Mouse (Mus musculus) small intestine, adult 2 months (tissue): ENCODE data around the gene Palm3. TPM values are rescaled to one million over a fixed set of nuclear protein-coding genes. Genes with fewer than 3 reads are reported as not detected.

ENCODE experiments used
- H3K27ac ChIP-seq: fragments of 200-500 bp; 2 replicates; pipeline ENCODE4 v1.5.1; 2012; ENCODE audit warnings: low read depth, low read length, control low read depth, inconsistent platforms; ENCODE audit not compliant: insufficient read depth
- H3K27me3 ChIP-seq: fragments of 200-500 bp; 2 replicates; pipeline ENCODE4 v1.6.1; 2012; ENCODE audit warnings: mild to moderate bottlenecking, moderate library complexity, low read length, inconsistent platforms; ENCODE audit not compliant: control insufficient read depth, insufficient read depth
- H3K36me3 ChIP-seq: fragments of 200-500 bp; 2 replicates; pipeline ENCODE4 v1.6.1; 2012; ENCODE audit warnings: mild to moderate bottlenecking, low read length, control low read depth, inconsistent platforms; ENCODE audit not compliant: control insufficient read depth, insufficient read depth
- H3K4me1 ChIP-seq: fragments of 200-500 bp; 2 replicates; pipeline ENCODE4 v1.6.1; 2012; ENCODE audit warnings: low read length, inconsistent platforms, mixed read lengths; ENCODE audit not compliant: control insufficient read depth, insufficient read depth, insufficient read length
- H3K4me3 ChIP-seq: fragments of 200-500 bp; 2 replicates; pipeline ENCODE4 v1.5.1; 2012; ENCODE audit warnings: low read depth, mild to moderate bottlenecking, control low read depth, inconsistent platforms, low read length, moderate library complexity
- CTCF ChIP-seq: fragments of 200-500 bp; IDR thresholded peaks from 2 replicates; pipeline ENCODE4 v1.5.1; 2012; ENCODE audit warnings: low read depth, mild to moderate bottlenecking, control low read depth, inconsistent platforms, low read length, moderate library complexity, mixed read lengths; ENCODE audit not compliant: insufficient replicate concordance, insufficient read length; ENCODE audit errors: extremely low read depth
- POLR2A ChIP-seq: fragments of 200-500 bp; IDR thresholded peaks from 2 replicates; pipeline ENCODE4 v1.6.1; 2012; ENCODE audit warnings: low read depth, mild to moderate bottlenecking, control low read depth, inconsistent platforms, low read length, moderate library complexity
- WGBS: fragments of 180-500 bp; shearing (Covaris S2); methylation state at CpG from one replicate; pipeline ENCODE4 v1.1.7; 2018; 5-methylcytosine and 5-hydroxymethylcytosine counted together
- polyA plus RNA-seq: library from polyadenylated mRNA; depleted of rRNA; stranded (reverse); fragments of >200 nt; gene quantifications from 2 replicates; pipeline ENCODE4 v1.2.3, GENCODE M21; 2012

Gene Palm3
- polyA plus RNA-seq, 1 experiment, result 0.15 TPM

GRCm38 (mm10) chr8:83998231-83999056 is 22.8 kb upstream of the Palm3 start:
- peak overlapping the region; percentile 66 for H3K4me3 ChIP-seq
- H3K4me1 ChIP-seq, result peaks cover 12% of the 10 kb centered on the region
- no peaks in the 10 kb centered on the region for H3K27me3 ChIP-seq
- TF ChIP-seq CTCF (peak; percentile 50; the same call in 1 of the 2 replicates), POLR2A (no peak)
- no peak overlapping the region for H3K27ac ChIP-seq
- WGBS, result 10% methylated on average over 92 of the region's 92 CpGs
- peaks cover 5% of the 10 kb centered on the region for H3K36me3 ChIP-seq

- no peaks in the 10 kb centered on the region for H3K27me3 ChIP-seq
- H3K4me3 ChIP-seq, result peak overlapping the region; percentile 66
- TF ChIP-seq CTCF (no peak), POLR2A (no peak; the same call in 1 of the 2 replicates)
- WGBS, result 56% methylated on average over 16 of the region's 16 CpGs
- H3K4me1 ChIP-seq, result peaks cover 12% of the 10 kb centered on the region
- no peak overlapping the region for H3K27ac ChIP-seq
- peaks cover 4% of the 10 kb centered on the region for H3K36me3 ChIP-seq
These were observed 22.1 kb upstream of the Palm3 start for GRCm38 (mm10) chr8:83999057-83999705.

GRCm38 (mm10) chr8:83999825-84000224 is 21.4 kb upstream of the Palm3 start:
- 88% methylated on average over 2 of the region's 2 CpGs for WGBS
- Histone ChIP-seq H3K27ac (no peak overlapping the region), H3K4me3 (no peak overlapping the region), H3K4me1 (peaks cover 12% of the 10 kb centered on the region), H3K36me3 (peaks cover 4% of the 10 kb centered on the region), H3K27me3 (no peaks in the 10 kb centered on the region)
- no peak for TF ChIP-seq POLR2A
- no peak for TF ChIP-seq CTCF

- peaks cover 12% of the 10 kb centered on the region for H3K4me1 ChIP-seq
- H3K4me3 ChIP-seq, result no peak within 1 kb of the TSS
- peaks cover 4% of the 10 kb centered on the region for H3K36me3 ChIP-seq
- no peak within 1 kb of the TSS for H3K27ac ChIP-seq
- TF ChIP-seq CTCF (no peak), POLR2A (no peak)
- H3K27me3 ChIP-seq, result no peaks in the 10 kb centered on the region
- WGBS, result 87% methylated on average over 61 of the region's 61 CpGs
These were observed 19.8 kb upstream of the Palm3 start, which contains the start of gene 1700067K01Rik for GRCm38 (mm10) chr8:84001281-84002000. Gene 1700067K01Rik (plus strand): TSS chr8:84001502.

GRCm38 (mm10) chr8:84002957-84003611 is 18.2 kb upstream of the Palm3 start:
- Histone ChIP-seq H3K4me1 (peaks cover 12% of the 10 kb centered on the region), H3K36me3 (peaks cover 4% of the 10 kb centered on the region), H3K4me3 (no peak overlapping the region; the same call in 1 of the 2 replicates), H3K27me3 (no peaks in the 10 kb centered on the region), H3K27ac (no peak overlapping the region)
- TF ChIP-seq POLR2A (no peak), CTCF (no peak)
- WGBS, result 74% methylated on average over 12 of the region's 12 CpGs

GRCm38 (mm10) chr8:84003612-84004246 is 17.5 kb upstream of the Palm3 start:
- Histone ChIP-seq H3K36me3 (peaks cover 4% of the 10 kb centered on the region), H3K4me1 (peaks cover 12% of the 10 kb centered on the region), H3K27me3 (no peaks in the 10 kb centered on the region), H3K27ac (peak overlapping the region; percentile 42), H3K4me3 (peak overlapping the region; percentile 23; the same call in 1 of the 2 replicates)
- TF ChIP-seq CTCF, result no peak
- TF ChIP-seq POLR2A, result no peak
- 67% methylated on average over 6 of the region's 6 CpGs for WGBS
